Mouse (Mus musculus) neural tube, embryonic 15.5 days (tissue): ENCODE measurements around the gene Tlk1. TPM values are rescaled to one million over a fixed set of nuclear protein-coding genes. Genes with fewer than 3 reads are reported as not detected.

Experiments
- ATAC-seq: fragments of 200-750 bp; cut with Nextera tagmentation; 2 replicates; pipeline ENCODE4 v1.8.0; 2017; ENCODE audit warnings: mild to moderate bottlenecking, moderate TSS enrichment, moderate library complexity; ENCODE audit not compliant: low FRiP score
- H3K27ac ChIP-seq: fragments of 300-500 bp; sonication (generic); replicated peaks from 2 replicates; pipeline ENCODE4 v1.5.1; 2015; ENCODE audit warnings: mild to moderate bottlenecking, inconsistent platforms
- H3K27me3 ChIP-seq: fragments of 300-500 bp; sonication (generic); replicated peaks from 2 replicates; pipeline ENCODE4 v1.6.1; 2015; ENCODE audit warnings: inconsistent platforms
- H3K36me3 ChIP-seq: fragments of 300-500 bp; sonication (generic); 2 replicates; pipeline ENCODE4 v1.6.1; 2015; ENCODE audit warnings: inconsistent platforms
- H3K4me1 ChIP-seq: fragments of 300-500 bp; sonication (generic); 2 replicates; pipeline ENCODE4 v1.6.1; 2015; ENCODE audit warnings: inconsistent platforms
- H3K4me2 ChIP-seq: fragments of 300-500 bp; sonication (generic); 2 replicates; pipeline ENCODE4 v1.6.1; 2015; ENCODE audit warnings: inconsistent platforms, mild to moderate bottlenecking, moderate library complexity
- H3K4me3 ChIP-seq: fragments of 300-500 bp; sonication (generic); replicated peaks from 2 replicates; pipeline ENCODE4 v1.5.1; 2015; ENCODE audit warnings: mild to moderate bottlenecking, inconsistent platforms
- H3K9ac ChIP-seq: fragments of 300-500 bp; sonication (generic); replicated peaks from 2 replicates; pipeline ENCODE4 v1.6.1; 2015; ENCODE audit warnings: mild to moderate bottlenecking, inconsistent platforms
- H3K9me3 ChIP-seq: fragments of 300-500 bp; sonication (generic); replicated peaks from 2 replicates; pipeline ENCODE4 v1.6.1; 2016; ENCODE audit warnings: inconsistent platforms
- WGBS: fragments of 180-500 bp; shearing (Covaris S2); methylation state at CpG from one replicate; pipeline ENCODE4 v1.1.7; 2015; ENCODE audit warnings: mixed read lengths; 5-methylcytosine and 5-hydroxymethylcytosine counted together
- polyA plus RNA-seq: library from polyadenylated mRNA; unstranded; fragments of >200 nt; fragmentation: Nextera tagmentation; extraction: Ambion mirVana; gene quantifications from 2 replicates; pipeline ENCODE4 v1.2.1, GENCODE M21; 2015

Gene Tlk1
- polyA plus RNA-seq, 1 experiment from 2014 or later = 27.4 TPM

DNA sequence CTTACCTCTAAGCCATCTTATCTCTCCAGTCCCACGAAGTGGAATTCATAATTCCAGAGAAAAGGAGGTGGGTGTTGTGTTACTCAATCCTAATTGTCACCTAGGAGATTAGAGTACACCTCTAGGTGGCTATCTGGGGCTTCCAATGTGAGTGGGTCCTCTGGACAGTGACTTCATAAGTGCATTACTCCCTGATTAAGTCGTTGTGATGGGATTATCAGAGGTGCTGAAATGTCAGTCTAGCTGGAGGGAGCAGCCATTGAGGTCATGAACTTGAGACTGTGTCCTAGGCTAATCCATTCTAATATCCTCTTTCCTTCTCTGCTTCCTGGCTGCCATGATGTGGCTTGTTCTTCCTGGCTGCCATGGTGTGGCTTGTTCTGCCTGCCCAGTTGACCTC is 155.6 kb downstream of the Tlk1 start:
- ATAC-seq = no peak
- Histone ChIP-seq H3K4me2 (no peak overlapping the region), H3K27me3 (no peaks in the 10 kb centered on the region), H3K4me1 (no peaks in the 10 kb centered on the region), H3K36me3 (no peaks in the 10 kb centered on the region), H3K9ac (no peak overlapping the region), H3K27ac (no peak overlapping the region), H3K9me3 (no peaks in the 10 kb centered on the region), H3K4me3 (no peak overlapping the region)
- 88% methylated on average over 2 of the region's 2 CpGs for WGBS

DNA sequence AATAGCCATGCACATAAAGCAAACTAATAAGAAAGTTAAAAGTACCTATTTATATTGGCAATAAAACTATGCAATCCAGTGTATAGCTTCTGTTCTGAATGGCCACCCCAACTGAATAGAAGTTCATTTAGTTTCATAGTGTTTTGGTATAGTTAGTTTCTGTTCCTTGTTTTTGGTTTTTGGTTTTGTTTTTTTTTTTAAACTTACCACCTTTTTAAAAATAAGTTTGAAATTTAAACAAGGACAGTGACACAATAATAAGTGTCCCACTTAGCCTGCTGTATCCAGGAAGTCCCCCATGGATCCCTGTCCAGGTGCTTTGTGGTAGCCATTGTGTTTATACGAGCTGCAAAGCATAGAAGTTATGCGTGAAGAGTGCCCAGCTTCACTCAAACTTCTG is 156.3 kb downstream of the Tlk1 start:
- Histone ChIP-seq H3K27ac (no peak overlapping the region), H3K9ac (no peak overlapping the region), H3K36me3 (no peaks in the 10 kb centered on the region), H3K9me3 (no peaks in the 10 kb centered on the region), H3K4me2 (no peak overlapping the region), H3K27me3 (no peaks in the 10 kb centered on the region), H3K4me3 (no peak overlapping the region), H3K4me1 (no peaks in the 10 kb centered on the region)
- no peak for ATAC-seq
- WGBS = 82% methylated on average over 2 of the region's 2 CpGs

DNA sequence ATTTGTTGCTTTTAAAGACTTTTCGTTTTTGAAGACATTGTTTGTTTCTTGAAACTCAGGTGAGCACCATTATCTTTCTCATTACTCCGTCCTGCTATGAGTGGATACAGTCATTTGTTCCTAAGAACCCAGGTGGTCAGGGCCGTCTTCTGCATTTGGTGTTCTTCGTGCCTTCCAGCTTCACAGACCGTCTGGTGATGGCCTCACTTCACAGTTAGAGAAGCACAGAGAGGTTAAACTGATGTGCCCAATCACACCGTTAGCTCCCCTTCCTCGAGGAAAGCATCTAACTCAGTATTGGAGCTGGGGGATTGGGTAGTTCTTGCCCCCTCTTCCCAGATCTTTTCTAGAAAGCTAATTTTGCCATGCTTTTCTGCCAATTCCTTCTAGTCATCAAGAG is 158.5 kb downstream of the Tlk1 start:
- Histone ChIP-seq H3K27me3 (no peaks in the 10 kb centered on the region), H3K36me3 (no peaks in the 10 kb centered on the region), H3K9me3 (no peaks in the 10 kb centered on the region), H3K4me3 (no peak overlapping the region), H3K4me2 (no peak overlapping the region), H3K9ac (no peak overlapping the region), H3K4me1 (peaks cover 17% of the 10 kb centered on the region), H3K27ac (no peak overlapping the region)
- no peak for ATAC-seq
- 92% methylated on average over 7 of the region's 7 CpGs for WGBS

DNA sequence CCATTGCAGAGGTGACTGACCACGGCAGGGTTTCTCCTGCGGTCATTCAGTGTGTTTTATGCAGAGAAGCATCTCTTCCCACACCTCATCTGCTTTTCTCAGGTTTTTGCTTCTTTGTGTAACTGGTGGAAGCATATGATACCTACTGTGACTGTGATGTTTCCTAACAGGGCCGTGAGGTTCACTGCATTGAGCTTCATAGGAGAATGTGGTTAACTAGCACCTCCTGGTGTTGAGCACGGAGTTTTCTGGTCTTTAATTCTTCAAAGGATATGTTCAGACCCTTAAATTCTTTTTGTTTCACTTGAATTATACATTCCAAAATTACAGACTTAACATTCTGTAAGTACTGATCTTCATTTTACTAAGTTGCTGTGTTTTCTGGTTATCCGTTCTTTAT is 161.8 kb downstream of the Tlk1 start:
- H3K9ac ChIP-seq = no peak overlapping the region
- H3K27ac ChIP-seq = no peak overlapping the region
- H3K36me3 ChIP-seq = no peaks in the 10 kb centered on the region
- H3K4me1 ChIP-seq = peaks cover 23% of the 10 kb centered on the region
- WGBS = 74% methylated on average over 5 of the region's 5 CpGs
- no peaks in the 10 kb centered on the region for H3K27me3 ChIP-seq
- H3K4me2 ChIP-seq = no peak overlapping the region
- no peak overlapping the region for H3K4me3 ChIP-seq
- H3K9me3 ChIP-seq = no peaks in the 10 kb centered on the region
- no peak for ATAC-seq

Other genes starting within 250 kb of the Tlk1 start
- gene Gorasp2, start 164.2 kb downstream of the Tlk1 start, polyA plus RNA-seq = 127 and 143 TPM in 2 replicates
- 4.2 and 4.5 TPM in 2 replicates for gene Gm26558, start 163.6 kb downstream of the Tlk1 start, polyA plus RNA-seq
- 31.0 and 33.3 TPM in 2 replicates for gene Dcaf17, start 229.6 kb upstream of the Tlk1 start, polyA plus RNA-seq
- gene Mettl8, start 229.9 kb upstream of the Tlk1 start, polyA plus RNA-seq = 12.9 and 16.0 TPM in 2 replicates